ENCODE assay signal across 9 mouse cellular contexts in genomic region chr4:120615528-120616081, GRCm38 (mm10). TPM values are rescaled to one million over a fixed set of nuclear protein-coding genes. Genes with fewer than 3 reads are reported as not detected.
DNase-seq lines count a peak whose midpoint lies in the region; ATAC-seq lines count a peak whose summit lies in the region.
"Had no signal": no experiment of that assay in that cellular context is flagged by ENCODE, and none has a peak within 500 bp of the region (broad histone marks: within the 10 kb centered on the region; RNA-seq: fewer than 3 reads in every experiment).

No protein-coding gene starts in this region.

- H3K4me2 ChIP-seq in hindbrain, embryonic 14.5 days (replicated peaks), result no peak overlapping the region
- H3K4me2 ChIP-seq in heart, embryonic 11.5 days, result peak overlapping the region; percentile 9; the same call in 1 of the 2 replicates

- peaks cover 61% of the 10 kb centered on the region for H3K4me1 ChIP-seq in hindbrain, embryonic 10.5 days (replicated peaks)
- peaks cover 4% of the 10 kb centered on the region; the same call in 1 of the 2 replicates for H3K4me1 ChIP-seq in hindbrain, embryonic 14.5 days (replicated peaks; ENCODE audit: control insufficient read depth, insufficient read depth, low read length)
- peaks cover 31% of the 10 kb centered on the region for H3K4me1 ChIP-seq in heart, embryonic 11.5 days (ENCODE audit: control insufficient read depth, insufficient read depth, low read length)

- H3K27ac ChIP-seq in hindbrain, embryonic 10.5 days, result peak overlapping the region; percentile 82
- no peak overlapping the region for H3K27ac ChIP-seq in hindbrain, embryonic 14.5 days
- peak overlapping the region; percentile 90 for H3K27ac ChIP-seq in heart, embryonic 11.5 days (ENCODE audit: low read depth, low read length)
- H3K27ac ChIP-seq: macrophage had no signal

- H3K9me3 ChIP-seq in hindbrain, embryonic 10.5 days, result no peaks in the 10 kb centered on the region
- no peaks in the 10 kb centered on the region for H3K9me3 ChIP-seq in hindbrain, embryonic 14.5 days (ENCODE audit: control insufficient read depth, low read length)
- no peaks in the 10 kb centered on the region for H3K9me3 ChIP-seq in heart, embryonic 11.5 days (replicated peaks; ENCODE audit: control insufficient read depth, low read length)

- no peaks in the 10 kb centered on the region for H3K27me3 ChIP-seq in hindbrain, embryonic 10.5 days (ENCODE audit: insufficient read depth, poor library complexity, severe bottlenecking)
- no peaks in the 10 kb centered on the region for H3K27me3 ChIP-seq in hindbrain, embryonic 14.5 days (ENCODE audit: control insufficient read depth, insufficient read depth, low read length)
- no peaks in the 10 kb centered on the region for H3K27me3 ChIP-seq in heart, embryonic 11.5 days (ENCODE audit: control insufficient read depth, insufficient read depth, low read length)

- peak; percentile 53 for DNase-seq in hindbrain, embryonic 10.5 days (ENCODE audit: low spot score)
- no peak for DNase-seq in hindbrain, embryonic 14.5 days (ENCODE audit: low spot score)
- peak; percentile 54 to 58 for DNase-seq in cerebellum, postnatal 36 days
- DNase-seq in kidney, postnatal 36 days, result peak; percentile 29 to 74
- peak; percentile 57 for DNase-seq in naive thymus-derived CD4-positive, alpha-beta T cell, adult 2 months (ENCODE audit: low read depth)
- DNase-seq in thymus, postnatal 25 days, result peak; percentile 34
- no peak for DNase-seq in B cell, adult 2 months

- H3K36me3 ChIP-seq in hindbrain, embryonic 10.5 days, result no peaks in the 10 kb centered on the region
- H3K36me3 ChIP-seq in hindbrain, embryonic 14.5 days (replicated peaks; ENCODE audit: control insufficient read depth, insufficient read depth), result no peaks in the 10 kb centered on the region
- no peaks in the 10 kb centered on the region for H3K36me3 ChIP-seq in heart, embryonic 11.5 days (ENCODE audit: control insufficient read depth, insufficient read depth, low read length)

- 23% methylated on average over 10 of the region's 10 CpGs for WGBS in hindbrain, embryonic 10.5 days
- WGBS in hindbrain, embryonic 14.5 days, result 17% methylated on average over 10 of the region's 10 CpGs
- 25% methylated on average over 10 of the region's 10 CpGs for WGBS in heart, embryonic 11.5 days (ENCODE audit: insufficient replicate concordance)

- peak overlapping the region; percentile 21; the same call in 1 of the 2 replicates for H3K4me3 ChIP-seq in hindbrain, embryonic 10.5 days
- no peak overlapping the region for H3K4me3 ChIP-seq in hindbrain, embryonic 14.5 days (replicated peaks; ENCODE audit: low read length)
- no peak overlapping the region for H3K4me3 ChIP-seq in heart, embryonic 11.5 days (ENCODE audit: low read depth, low read length)

- no peak for ATAC-seq in hindbrain, embryonic 14.5 days (ENCODE audit: low FRiP score)
- peak; percentile 70 for ATAC-seq in heart, embryonic 11.5 days (replicated peaks; ENCODE audit: insufficient number of reproducible peaks, low FRiP score, low TSS enrichment)

- no peak overlapping the region for H3K9ac ChIP-seq in hindbrain, embryonic 14.5 days
- H3K9ac ChIP-seq in heart, embryonic 11.5 days (ENCODE audit: low read depth, low read length), result peak overlapping the region; percentile 61

RNA-seq across cellular contexts. Expression of gene Gm8439, which starts 27.1 kb away (rescaled TPM):
- polyA plus RNA-seq in hindbrain, embryonic 10.5 days (2016; fragmentation: Nextera tagmentation; extraction: Ambion mirVana), result not detected in 2 replicates
- polyA plus RNA-seq in hindbrain, embryonic 14.5 days (2014; fragmentation: Nextera tagmentation; extraction: Ambion mirVana), result not detected in 2 replicates
- 0.59 TPM in 1 of 2 replicates, not detected in the other for polyA plus RNA-seq in heart, embryonic 11.5 days (2014; fragmentation: Nextera tagmentation; extraction: Ambion mirVana)
- polyA plus RNA-seq: macrophage had no signal

RNA-seq across cellular contexts. Expression of gene Ctps, which starts 45.5 kb away (rescaled TPM):
- polyA plus RNA-seq in hindbrain, embryonic 10.5 days (2016; fragmentation: Nextera tagmentation; extraction: Ambion mirVana), result 117 and 134 TPM in 2 replicates
- 87.0 and 103 TPM in 2 replicates for polyA plus RNA-seq in hindbrain, embryonic 14.5 days (2014; fragmentation: Nextera tagmentation; extraction: Ambion mirVana)
- polyA plus RNA-seq in heart, embryonic 11.5 days (2014; fragmentation: Nextera tagmentation; extraction: Ambion mirVana), result 107 and 119 TPM in 2 replicates

RNA-seq across cellular contexts. Expression of gene Cited4, which starts 50.8 kb away (rescaled TPM):
- polyA plus RNA-seq in hindbrain, embryonic 10.5 days (2016; fragmentation: Nextera tagmentation; extraction: Ambion mirVana), result 16.5 and 17.3 TPM in 2 replicates
- 0.72 and 1.9 TPM in 2 replicates for polyA plus RNA-seq in hindbrain, embryonic 14.5 days (2014; fragmentation: Nextera tagmentation; extraction: Ambion mirVana)
- 37.5 and 44.9 TPM in 2 replicates for polyA plus RNA-seq in heart, embryonic 11.5 days (2014; fragmentation: Nextera tagmentation; extraction: Ambion mirVana)
- polyA plus RNA-seq: macrophage had no signal

Comparison
In these comparisons a context has a peak if more than half of its experiments do, and no peak if none do; other contexts are left out.
1. DNase-seq: peak in hindbrain, embryonic 10.5 days (single experiment), cerebellum, postnatal 36 days (2 of 2), kidney, postnatal 36 days (2 of 2), naive thymus-derived CD4-positive, alpha-beta T cell, adult 2 months (single experiment) and thymus, postnatal 25 days (single experiment); none in hindbrain, embryonic 14.5 days (single experiment) and B cell, adult 2 months (0 of 2).